Mouse (Mus musculus) kidney, postnatal 14 days (tissue): ENCODE measurements at regions not wholly inside any gene's neighbourhood (a gene's known extent, or its start where the extent isn't known, plus 50 kb on each side); places are given as distances from the start of the nearest gene placed in this dataset.
A peak's percentile ranks its signal among the peaks of the same experiment; 100 is the strongest.

Experiments used
- DNase-seq: peaks from one replicate; pipeline ENCODE4 v3.0.0; 2022; ENCODE audit warnings: mixed read lengths

DNA sequence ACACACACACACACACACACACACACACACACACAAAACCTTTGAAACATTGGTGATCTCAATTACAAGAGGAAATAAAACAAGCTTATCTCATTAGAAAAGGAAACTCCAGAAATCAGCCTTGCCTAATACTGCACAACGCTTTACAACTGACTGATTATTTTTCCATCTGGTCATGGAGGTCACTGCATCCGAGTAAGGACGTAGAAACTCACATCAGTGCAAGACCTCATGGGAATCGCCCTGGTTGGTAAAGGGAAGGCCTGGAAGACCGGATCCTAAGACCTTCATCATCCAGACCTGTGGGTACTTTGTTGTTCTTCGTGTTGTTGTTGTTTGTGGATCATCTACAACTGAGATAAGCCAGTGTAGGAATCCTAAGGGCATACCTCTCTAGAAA is 77.8 kb upstream of the Sestd1 start:
- DNase-seq = no peak

DNA sequence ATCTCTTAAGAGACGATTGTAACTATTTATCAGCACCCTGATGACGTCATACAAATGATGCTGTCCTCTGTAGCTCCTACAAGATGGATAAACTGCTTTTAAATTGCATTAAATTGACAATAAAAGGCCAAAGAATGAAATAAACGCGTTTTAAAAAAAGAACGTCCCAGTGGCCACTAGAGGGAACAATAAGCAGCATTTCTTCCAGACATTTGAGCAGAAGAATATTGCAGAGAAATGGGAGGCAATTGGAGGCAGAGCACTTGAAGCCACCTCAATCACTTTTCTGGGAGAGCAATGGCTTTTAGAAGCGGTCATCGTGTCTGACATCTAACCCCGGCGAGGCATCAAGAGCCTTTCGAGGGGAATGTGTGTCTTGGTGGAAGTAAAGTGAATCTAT is 76.4 kb upstream of the Sestd1 start:
- DNase-seq = no peak

DNA sequence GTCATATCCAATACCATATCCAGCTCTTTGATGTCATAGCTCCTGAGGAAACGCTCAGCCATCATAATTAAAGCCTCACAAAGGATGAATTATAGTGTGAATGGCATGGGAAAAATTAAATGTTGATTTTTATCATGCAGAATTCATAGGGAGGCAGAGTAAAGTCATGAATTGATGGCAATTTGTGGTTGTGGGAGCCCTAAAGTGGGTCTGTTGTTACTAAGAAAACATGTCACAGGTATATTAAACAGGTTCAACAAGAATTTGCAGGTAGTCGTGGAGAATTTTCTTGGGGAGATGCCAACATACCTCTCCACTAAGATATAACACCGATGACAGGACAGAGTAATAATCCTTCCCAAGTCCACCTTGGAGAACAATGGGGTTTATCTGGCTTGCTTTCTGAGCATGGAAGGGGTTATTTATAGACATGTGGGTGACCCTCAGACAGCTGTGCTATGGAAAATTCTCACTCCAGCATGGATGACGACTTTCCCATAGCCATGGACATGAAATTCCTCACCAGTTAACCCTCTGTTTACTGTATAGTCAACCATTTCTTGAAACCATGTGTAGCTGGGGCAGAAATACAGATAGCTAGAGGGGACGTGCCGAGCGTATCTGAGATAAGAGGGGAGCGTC is 71.7 kb upstream of the Sestd1 start:
- DNase-seq = no peak

DNA sequence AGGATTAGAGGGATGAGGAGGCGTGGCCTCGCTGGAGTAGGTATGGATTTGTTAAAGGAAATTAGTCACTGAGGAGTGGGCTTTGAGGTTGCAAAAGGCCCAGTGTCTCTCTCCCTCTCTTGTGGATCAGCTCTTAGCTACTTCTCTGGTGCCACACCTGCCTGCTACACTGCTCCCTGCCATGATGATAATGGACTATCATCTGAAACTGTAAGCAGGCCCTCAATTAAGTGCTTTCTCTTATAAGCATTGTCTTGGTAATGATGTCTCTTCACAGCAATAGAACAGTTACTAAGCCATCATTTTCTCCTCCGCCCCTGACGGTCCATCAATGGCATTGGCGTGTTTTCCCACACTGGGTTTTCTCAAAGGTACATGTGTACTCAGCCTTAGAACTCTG is 66.6 kb upstream of the Sestd1 start:
- DNase-seq = no peak

DNA sequence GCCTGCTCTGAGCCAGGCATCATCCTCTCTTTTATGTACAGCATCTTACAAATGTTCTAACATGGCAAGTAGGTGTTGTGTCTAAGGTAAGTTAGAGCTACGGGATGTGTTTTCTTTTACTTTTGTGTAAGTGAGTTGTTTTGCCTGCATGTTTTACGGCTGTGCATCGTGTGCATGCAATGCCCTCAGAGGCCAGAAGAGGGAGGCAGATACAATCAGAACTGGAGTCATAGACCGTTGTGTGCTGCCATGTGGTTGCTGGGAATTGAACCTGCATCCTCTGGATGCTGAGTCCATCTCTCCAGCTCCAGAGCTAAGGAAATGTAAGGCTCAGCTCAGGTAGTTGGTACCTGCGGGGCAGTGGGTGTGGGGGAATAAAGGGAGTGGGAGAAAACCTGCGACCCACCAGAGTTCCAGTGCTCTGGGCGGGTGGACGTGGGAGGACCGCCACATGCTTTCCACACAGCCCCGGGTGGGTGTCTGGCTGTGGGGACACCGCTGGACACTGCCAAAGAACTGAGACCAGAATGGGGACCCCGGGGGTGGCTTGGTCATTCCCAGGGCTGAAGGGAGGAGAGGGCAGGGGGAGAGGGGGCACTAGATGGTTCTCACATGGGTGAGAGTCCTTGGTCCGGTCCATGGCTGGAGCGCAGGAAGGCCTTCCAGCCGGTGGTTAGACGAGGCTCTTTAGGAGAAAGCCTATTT is 63.5 kb upstream of the Sestd1 start:
- DNase-seq = no peak

DNA sequence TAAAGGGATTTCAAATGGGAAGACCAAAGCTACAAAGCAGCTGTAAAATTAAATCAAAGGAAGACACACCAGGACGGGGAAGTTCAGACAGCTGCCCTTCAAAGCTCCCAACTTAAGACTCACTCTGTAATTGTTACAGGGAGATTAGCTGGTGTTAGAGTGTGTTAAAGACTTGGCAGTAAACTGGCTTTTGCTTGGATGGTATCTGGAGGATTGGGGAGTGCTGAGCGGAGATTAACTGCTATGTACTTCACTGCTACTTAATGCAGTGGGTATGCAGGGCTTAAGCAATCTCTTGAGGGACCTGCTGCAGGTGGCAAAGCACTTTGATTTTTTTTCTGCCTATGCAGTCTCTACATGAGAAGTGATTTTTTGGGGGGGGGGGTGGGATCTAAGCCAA is 62.0 kb upstream of the Sestd1 start:
- DNase-seq = no peak

DNA sequence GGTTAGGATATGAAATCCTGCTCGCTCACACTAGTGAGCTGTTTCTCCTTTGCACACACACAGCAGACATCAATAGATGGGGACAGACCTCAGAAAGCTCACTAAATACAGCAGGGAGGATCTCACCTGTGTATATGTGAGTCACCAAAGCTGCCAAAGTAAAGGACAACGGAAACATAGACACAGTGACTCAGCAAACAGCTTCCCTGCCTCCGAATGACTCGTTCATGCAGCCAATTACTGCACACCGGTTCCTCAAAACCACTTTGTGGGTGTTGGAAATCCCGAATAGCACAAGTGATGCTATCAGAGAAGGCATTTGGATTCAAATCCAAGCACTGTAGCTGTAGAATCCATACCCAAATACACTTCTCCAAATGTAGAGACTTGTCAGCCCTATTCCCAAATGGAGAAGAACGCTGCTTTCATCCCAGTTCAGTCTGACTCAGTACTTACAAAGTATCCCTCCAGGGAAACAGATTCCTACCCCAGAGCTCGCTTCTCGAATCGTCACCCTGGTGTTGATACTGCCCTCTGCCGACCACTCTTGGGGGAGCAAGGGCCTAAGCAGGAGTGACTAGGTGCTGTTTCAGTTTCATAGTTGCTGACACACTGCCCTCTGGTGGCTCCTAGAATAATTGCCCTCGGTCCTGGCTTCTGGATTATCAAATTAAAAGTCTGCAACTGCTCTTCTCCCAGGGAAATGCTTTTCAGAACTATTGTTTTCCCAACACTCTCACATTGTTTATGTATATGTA is 61.4 kb upstream of the Sestd1 start:
- DNase-seq = peak; percentile 96

DNA sequence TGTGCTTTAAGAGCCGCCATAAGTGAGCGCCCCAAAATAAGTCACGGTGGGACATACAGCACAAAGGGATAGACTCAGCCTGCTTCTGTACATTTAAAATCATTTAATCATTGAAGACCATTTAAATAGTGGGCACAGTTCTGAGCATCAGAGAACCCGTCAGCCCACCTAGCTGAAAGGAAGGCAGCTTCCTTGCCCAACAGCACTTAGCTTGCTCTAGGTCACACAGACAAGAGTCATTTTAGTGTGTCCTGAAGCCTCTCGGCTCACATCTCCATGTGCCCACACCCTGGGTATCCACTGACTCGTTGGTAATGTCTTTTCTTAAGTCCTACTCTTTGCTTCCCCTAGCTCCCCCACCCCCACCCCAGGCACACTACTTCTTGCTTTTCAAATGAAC is 59.7 kb upstream of the Sestd1 start:
- DNase-seq = no peak

DNA sequence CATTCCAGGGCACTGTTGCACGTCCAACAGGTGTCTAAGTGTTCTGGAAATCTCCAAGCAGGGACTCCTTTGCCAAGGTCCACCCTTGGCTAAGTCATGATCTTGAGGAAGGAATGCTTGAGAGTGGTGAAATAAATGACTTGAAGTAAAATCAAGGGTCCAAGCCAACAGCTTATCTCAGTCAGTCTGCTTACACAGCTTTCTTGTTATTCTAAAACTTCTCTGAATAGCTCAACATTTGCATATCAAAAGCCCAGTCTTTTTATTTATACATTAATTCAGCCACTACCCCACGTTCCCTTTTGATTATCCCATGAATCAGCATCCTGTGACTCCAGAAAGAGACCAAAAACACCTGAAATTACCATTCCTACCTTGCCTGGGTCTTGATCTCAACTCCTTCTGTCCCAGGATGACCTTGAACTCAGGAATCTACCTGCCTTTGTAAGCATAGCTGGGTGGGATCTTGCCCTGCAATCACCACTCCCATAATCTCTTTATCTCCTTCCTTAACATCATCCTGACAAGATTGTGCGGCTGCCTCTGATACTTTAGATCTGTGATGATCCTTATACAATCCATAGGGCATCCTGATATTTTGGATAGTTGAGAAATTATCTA is 57.5 kb upstream of the Sestd1 start:
- DNase-seq = no peak

DNA sequence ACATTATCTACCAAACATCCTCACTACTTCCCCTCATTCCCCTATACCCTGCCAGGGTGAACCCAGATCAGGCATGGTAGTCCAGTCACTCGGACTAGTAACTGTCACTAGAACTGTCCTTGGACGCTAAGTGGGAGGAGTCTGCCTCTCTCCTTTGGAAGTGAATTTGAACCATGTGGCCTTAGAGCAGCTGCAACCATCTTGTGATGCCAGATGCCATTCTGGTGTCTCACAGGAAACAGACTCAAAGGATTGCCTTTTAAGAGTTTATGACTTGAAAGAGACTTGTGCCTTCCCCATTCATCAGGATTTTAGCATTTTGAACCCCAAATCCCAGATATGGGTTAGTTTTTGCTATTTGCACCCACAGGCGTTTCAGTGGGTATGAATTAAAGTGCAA is 56.9 kb upstream of the Sestd1 start:
- DNase-seq = no peak

DNA sequence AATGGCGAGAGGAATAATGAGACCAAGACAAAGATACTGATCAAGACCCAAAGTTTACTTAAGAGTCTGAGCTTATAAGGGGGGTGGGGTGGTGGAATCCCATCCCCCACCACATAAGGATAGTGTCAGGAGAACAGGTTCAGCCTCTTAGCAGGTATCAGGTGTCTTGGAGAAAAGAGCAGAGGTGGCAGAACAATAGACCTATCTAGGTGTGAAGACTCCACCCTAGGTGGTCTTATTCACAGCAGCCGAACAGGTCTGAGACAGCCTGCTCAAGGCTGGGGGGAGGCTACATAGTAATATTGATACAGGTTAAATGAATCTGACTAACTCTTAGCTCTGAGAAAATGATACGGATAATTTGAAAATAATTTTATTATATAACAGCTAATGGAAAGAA is 56.4 kb upstream of the Sestd1 start:
- DNase-seq = no peak

DNA sequence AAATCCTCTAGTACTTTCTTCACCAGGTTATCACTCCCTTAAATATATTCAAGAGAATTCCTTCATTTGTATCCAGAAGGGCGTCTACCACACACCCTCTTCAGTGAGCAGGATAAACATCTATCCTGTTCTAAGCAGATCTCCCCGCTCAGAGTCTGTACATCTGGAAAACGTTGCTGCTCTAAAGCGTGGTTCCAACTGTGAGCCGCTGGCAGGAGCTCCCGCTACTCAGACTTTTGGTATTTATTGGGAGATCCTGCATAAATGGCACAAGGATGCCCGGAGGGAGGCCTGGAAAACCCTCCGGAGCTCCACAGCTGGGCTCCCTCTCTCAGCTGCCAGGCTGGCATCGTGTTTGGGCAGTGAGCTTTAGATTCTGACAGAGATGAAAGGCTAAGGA is 54.3 kb upstream of the Sestd1 start:
- DNase-seq = no peak

DNA sequence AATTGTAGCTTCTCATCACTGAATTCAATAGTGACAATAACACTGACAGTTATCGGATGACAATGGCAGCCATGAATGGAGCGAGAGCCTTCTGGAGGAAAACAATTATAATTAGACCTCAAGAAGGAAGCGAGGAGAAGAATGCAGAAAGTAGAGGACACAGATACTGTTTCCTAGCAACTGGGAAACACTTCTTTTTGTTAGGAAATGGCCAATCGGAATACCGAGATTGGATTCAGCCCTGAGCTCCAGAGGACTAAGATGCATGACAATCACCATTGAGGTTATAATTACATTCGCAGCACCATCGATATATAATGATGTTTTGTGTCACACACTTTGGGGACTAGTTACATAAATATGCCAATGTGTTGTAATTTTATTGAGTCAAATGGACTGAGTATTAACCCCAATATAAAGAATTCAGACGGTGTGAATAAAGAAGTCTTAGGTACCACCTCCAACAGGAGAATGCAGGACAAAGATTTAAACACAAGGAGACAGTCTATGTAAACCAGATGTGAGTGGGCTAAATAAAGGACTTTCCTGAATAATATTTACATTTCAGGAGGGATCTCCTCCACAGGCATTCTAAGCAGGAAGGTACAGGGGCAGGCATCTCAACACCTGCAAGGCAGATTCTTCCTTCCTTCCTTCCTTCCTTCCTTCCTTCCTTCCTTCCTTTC is 53.1 kb upstream of the Sestd1 start:
- no peak for DNase-seq
